Mouse (Mus musculus): ENCODE data around the gene Rsrp1. TPM values are rescaled to one million over a fixed set of nuclear protein-coding genes. Genes with fewer than 3 reads are reported as not detected.

The Rsrp1 gene
- total RNA-seq, 2 experiments from 2014 or later: 256 to 271 TPM

DNA sequence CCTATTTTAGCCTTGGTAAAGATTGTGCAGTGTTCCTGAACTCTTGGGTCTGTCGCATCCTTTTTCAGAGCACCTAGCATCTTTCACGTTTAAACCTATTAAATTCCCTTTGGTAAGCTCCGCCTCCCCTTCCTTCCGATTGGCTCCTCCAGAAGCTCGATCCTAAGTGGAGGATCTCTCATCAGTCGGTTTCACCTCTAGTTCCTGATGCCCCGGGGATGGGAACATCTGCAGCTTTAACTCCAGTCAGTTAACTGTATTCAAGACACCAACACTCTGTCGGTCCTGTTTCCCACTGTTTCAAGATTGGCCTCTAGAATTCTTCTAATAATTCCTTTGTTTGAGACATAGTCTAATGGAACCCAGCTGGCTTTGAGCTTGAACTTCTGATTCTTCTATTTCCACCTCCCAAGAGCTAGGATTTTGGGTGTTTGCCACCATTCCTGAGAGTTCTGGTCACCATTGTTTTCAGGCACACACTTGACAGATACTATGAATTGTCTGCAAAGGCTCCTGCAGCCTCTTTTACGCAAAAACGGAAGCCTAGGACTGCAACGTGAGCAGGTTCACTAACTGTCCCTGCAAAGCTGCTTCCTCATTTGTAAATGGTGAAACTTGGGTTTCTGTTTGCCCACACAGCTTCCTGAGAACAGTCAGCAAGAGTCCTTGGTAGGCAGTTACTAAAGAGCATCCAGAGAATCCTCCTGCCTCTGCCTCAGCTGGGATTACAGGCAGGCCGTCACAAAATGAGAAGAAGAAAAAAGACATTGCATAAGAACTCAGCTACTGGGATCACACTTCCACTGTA lies 3.5 kb upstream of the Rsrp1 start:
- intact Hi-C loops (cut with DNase I): no loop called here
- no peak for DNase-seq (ENCODE audit: extremely low spot score in 1 of 2, low spot score in 2 of 2)

DNA sequence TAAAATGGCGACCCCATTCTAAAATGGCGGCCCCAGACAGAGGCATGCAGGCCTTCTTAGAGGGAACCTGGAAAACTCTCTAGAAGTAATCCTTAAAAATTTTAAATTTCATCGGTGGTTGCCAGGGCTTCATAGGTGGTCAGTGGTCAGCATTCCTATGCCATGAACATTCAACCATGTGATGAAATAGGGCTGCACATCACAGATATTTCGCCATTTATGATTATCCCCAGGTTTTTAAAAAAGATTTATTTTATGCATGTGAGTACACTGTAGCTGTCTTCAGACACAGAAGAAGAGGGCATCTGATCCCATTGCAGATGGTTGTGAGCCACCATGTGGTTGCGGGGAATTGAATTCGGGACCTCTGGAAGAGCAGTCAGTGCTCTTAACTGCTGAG lies 2.8 kb upstream of the Rsrp1 start:
- no peak for DNase-seq (ENCODE audit: extremely low spot score in 1 of 2, low spot score in 2 of 2)
- intact Hi-C loops (cut with DNase I): no loop called here

DNA sequence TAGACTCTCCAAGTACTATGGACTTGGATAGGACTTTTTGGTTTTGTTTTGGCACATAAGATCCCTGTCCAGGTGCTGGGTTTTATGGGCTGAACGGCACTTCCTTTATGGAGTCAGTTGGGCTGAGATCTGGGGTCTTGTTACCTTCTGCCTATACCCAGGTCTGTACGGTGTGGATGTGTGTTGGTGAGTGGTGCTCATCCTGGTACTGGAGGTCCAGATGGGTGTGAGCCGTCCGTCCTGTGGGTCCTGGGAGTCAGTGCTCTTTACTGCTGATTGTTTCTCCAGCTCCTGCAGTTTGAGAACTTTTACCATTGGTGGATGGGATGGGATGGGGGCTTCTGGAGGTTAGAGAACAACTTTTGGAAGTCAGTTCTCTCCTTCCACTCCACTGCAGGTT lies 1.7 kb upstream of the Rsrp1 start:
- DNase-seq (ENCODE audit: extremely low spot score in 1 of 2, low spot score in 2 of 2): no peak
- intact Hi-C loops (cut with DNase I): no loop called here

DNA sequence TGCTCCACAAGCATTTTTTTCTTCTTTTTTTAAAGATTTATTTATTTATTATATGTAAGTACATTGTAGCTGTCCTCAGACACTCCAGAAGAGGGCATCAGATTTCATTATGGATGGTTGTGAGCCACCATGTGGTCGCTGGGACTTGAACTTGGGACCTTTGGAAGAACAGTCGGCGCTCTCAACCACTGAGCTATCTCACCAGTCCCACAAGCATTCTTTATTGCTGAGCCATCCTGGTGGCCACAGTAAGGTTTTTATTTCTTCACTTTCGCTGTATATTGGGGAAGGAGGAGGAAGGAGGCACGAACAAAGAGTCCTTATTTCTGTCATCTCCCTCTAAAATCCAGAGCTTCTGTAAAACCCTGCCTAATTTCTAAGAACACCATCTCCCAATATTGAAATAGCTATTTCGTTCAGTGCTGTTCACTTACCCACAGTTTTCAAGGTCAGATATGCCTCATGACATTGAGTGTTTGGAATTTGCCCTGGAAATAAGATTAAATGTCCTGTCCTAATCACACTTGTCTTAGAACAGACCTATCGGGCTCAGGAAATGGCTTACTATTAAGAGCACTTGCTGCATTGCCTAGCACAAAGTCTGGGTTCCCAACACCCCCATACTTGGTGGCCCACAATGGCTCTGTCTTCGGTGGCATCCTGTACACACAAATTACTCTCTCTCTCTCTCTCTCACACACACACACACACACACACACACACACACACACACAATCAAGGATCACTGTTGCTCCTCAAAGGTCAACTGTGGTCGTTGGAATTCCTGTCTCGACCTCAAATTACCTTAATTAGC lies 1.1 kb upstream of the Rsrp1 start:
- DNase-seq (ENCODE audit: extremely low spot score in 1 of 2, low spot score in 2 of 2): no peak
- intact Hi-C loops (cut with DNase I): no loop called here

DNA sequence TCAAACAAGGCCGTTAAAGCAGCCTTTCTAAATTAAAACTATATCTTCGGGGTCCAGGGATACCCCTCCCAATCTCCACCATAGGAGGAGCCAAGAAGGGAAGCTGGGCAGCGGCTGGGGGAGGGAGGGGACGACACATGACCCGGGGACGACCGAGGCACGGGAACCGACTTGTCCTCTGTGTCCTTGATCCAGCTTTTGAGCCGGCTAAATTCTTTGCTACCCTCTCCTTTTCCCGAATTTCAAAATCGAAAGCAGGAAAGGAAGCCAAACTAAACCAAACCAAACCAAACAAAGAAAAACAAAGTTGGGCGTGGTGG lies 507 bp upstream of the Rsrp1 start:
- DNase-seq (ENCODE audit: extremely low spot score in 1 of 2, low spot score in 2 of 2): peak; percentile 63 to 86
- intact Hi-C loops (cut with DNase I): no loop called here

DNA sequence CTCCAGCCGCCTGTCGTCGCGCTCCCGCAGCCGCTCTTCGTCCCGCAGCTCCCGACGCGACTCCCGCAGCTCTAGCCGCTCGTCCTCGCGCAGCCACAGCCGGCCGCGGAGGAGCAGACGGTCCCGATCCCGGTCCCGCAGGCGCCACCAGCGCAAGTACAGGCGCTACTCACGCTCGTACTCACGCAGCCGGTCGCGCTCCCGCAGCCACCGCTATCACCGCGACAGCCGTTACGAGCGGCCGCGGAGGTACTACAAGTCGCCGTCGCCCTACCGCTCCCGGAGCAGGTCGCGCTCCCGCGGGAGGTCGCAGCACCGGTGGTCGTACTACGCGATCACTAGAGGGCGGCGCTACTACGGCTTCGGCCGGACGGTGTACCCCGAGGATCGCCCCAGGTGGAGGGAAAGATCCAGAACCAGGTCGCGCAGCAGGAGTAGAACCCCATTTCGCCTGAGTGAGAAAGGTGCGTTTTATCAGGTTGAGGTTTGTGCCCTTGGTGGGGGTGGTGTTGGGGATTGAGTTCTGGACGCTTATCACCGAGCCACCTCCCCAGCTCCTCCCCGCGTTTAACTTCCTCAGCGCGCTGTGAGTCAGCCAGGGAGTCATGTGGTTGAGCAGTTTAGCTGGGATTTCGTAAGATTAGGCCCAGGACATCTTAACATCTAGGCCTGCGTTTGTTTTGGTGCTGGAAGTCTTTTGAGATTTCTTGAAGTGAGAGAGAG lies 788 bp downstream of the Rsrp1 start:
- intact Hi-C loops (cut with DNase I): no loop called here
- DNase-seq (ENCODE audit: extremely low spot score in 1 of 2, low spot score in 2 of 2): peak in 1 of 2 experiments; percentile 71

DNA sequence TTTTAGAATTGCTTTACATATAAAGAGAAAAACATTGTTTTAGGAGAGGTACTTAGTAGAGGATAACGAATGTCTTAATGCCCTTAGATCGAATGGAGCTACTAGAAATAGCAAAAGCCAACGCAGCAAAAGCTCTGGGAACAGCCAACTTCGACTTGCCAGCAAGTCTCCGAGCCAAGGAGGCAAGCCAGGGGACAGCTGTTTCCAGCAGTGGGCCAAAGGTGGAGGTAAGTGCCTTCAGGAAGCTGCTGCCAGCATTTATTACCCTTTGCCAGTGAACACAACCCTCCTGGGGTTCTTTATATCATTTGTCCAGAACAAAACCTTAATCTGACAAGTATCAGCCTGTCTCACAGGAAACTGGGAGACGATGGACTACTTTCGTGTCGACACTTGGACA lies 1.8 kb downstream of the Rsrp1 start:
- intact Hi-C loops (cut with DNase I): no loop called here
- DNase-seq (ENCODE audit: extremely low spot score in 1 of 2, low spot score in 2 of 2): no peak

DNA sequence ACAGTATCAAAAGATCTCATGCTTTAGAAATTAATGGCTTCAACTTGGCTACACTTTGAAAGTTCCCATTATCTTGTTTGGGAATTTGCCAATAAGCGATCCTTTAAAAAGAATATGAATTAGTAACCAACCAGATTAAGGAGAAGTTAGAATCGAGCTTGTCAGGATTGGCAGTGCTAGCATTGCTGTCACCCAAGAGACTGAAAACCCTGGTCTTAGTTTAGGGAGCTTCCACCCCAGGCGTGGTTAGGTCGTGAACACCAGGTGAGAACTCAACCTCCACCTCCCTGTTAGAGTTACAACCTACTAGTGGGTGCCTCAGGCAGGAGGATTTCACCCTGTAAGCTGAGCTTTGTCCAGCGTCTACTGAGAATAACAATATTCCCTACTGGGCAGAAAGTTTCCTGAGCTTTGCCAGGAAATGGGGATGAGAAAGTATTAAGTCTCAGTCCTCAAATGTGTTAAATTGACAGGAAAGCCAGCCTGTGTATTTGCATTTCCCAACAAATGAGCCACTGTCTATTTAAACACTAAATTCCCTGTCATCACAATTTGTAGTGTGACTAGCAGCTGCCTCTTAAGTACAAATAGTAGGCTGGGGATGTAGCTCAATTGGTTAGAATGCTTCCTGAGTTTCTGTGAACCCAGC lies 4.5 kb downstream of the Rsrp1 start:
- intact Hi-C loops (cut with DNase I): no loop called here
- no peak for DNase-seq (ENCODE audit: extremely low spot score in 1 of 2, low spot score in 2 of 2)

DNA sequence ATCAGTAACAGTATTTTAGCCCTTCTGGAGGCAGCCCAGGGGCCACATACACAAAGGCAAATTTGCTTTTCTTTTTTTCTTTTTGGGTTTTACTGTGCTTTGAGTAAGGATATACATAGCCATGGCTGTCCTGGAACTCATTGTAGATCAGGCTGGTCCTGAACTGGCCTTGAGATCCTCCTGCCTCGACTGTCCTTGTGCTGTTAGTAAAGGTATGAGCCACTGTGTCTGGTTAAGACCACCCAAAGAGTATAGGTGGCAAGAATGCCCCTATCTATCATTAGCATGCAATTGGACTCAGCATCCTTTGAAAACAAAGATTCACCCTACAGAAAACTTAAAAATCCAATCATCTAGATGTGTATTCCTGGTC lies 5.1 kb downstream of the Rsrp1 start:
- intact Hi-C loops (cut with DNase I): no loop called here

DNA sequence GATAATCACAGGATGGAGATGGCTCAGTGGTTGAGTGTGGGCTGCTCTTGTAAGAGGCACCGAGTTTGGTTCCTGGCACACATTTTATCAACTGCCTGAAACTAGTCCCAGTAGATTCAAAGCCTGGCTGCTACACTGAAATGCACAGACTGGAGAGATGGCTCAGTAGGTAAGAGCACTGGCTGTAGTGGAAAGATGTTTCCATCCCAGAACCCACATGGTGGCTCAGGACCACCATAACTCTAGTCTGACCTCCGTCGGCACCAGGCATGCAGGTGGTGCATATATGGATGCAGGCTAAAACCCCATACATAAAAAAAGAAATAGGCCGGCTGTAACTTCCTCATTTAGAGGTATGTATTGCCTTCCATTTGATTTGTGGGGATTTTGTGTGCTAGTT lies 6.1 kb downstream of the Rsrp1 start:
- DNase-seq (ENCODE audit: extremely low spot score in 1 of 2, low spot score in 2 of 2): no peak

More for the DNA sequence above, 5.1 kb downstream of the Rsrp1 start:
- DNase-seq (ENCODE audit: extremely low spot score in 1 of 2, low spot score in 2 of 2): no peak

DNA sequence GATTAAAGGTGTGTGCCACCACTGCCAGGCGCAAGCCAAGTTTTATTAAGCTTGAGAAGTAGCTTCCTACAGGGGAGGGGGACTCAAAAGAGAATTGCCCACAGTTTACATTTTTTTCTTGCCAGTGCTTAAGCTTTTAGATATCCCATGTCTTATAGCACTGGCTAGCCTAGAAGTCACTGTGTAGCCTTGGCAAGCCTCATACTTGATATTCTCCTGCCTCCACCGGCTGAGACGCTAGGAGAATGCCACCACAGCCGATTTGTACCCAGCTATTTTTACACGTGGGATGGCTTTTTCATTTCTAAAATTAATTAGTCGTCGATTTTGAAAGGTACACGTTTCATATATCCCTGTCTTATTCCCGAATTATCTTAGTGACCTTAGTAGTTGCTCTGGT lies 6.8 kb downstream of the Rsrp1 start:
- intact Hi-C loops (cut with DNase I): loop anchor here (5.0 kb wide), 1 partner anchor 402 kb away; no protein-coding TSS in a partner anchor

More for the DNA sequence above, 6.1 kb downstream of the Rsrp1 start:
- intact Hi-C loops (cut with DNase I): no loop called here

DNA sequence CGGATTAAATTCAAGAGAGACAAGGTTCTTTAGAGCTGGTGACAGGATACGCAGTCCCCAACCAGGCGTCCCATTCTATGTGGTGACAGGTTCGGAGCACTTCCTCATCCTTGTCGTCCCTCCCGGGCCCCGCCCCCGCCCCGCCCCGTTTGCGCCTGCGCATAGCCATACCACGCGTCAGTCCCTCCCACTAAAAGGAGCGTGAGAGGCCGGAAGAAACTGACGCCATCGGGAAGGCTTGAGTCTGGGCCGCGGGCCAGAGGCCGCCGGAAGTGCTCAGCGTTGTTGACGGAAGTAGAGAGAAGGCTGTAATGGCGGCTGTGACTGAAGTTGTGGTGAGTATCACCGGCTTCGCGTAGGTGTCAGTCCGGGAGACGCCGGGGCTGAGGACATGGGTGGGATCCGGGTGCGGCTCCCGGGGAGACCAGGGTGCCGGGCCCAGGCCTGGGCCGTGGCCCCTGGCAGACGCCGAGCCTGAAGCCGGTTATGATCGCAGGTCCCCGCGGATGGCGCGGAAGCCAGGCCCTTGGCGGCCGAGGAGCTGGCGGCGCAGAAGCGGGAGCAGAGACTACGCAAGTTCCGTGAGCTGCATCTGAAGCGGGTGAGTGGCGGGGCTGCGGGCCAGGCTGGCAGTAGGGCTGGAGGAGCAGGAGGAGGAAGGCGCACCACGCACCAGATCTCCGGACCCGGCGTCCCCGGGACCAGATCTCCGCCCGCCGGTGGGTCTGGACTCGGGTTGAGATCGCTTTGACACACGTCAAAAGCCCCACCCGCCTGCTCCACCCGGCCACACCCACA lies 7.5 kb downstream of the Rsrp1 start, which contains the start of gene Syf2:
TSS of gene Syf2 (plus strand) at position 215 of the 798 bp plus-strand sequence.
- intact Hi-C loops (cut with DNase I): loop anchor here (5.0 kb wide), 1 partner anchor 401 kb away; no protein-coding TSS in a partner anchor

More for the DNA sequence above, 6.8 kb downstream of the Rsrp1 start:
- DNase-seq (ENCODE audit: extremely low spot score in 1 of 2, low spot score in 2 of 2): no peak

DNA sequence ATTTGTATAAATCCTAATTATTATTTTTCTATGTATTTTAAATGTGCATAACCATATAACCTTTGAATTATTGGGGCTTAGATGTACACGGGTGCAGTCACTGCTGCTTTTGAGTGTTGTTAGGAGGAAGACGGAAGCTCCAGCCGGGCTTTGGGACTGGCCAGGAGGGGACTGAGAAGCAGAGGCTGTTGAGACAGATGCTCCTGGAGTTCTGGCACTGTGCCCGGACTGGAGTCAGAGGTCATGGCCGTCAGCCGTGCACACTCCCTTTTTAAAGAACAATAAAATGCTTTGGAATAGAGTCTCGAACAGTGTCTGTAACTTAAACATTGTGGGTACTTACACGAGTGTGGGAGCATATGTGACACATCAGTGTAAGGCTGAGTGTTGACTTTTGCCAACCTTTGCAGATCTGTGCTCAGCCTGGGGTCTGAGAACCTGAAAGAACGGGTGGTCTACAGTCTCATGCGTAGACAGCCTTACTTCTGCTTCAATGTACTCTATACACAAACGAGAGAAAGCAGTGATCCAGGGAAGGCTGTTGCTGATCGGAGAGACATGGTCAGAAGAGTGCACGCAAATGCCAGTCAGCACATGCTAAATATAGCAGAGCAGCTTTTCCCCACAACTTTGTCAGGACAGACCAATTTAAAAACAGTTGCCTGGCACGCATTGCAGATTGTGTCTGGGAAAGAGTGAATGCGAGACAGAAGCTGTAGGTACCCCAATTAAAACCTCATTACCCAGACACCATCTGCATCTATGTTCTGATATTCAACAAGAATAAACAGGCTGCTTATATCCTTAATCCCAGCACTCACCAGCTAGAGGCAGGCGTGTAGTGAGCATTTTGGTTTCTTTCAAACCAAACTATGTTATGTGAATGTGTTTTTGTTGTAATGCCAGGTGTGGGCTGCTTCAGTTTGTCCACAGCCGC lies 14.1 kb downstream of the Rsrp1 start:
- peak in 1 of 2 experiments; percentile 59 for DNase-seq (ENCODE audit: extremely low spot score in 1 of 2, low spot score in 2 of 2)
- intact Hi-C loops (cut with DNase I): no loop called here

More for the DNA sequence above, 7.5 kb downstream of the Rsrp1 start, which contains the start of gene Syf2:
- peak; percentile 96 for DNase-seq (ENCODE audit: extremely low spot score in 1 of 2, low spot score in 2 of 2)

DNA sequence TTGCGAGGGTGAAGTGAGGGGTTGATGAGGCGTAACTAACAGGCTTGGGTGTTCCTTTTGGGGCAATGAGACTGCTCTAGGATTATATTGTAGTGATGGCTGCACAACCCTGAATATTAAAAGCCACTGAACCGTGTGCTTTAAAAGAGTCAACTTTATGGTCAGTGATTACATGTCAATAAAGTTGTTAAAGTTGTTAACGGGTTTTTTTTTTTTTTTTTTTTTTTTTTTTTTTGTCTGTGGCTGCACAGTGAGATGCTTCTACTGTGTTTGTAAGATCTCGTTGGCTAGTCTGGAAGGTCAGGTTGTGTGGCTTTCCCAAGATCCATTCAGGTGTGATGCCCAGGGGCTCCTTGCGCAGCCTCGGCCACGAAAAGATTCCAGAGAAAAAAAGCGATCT lies 16.5 kb downstream of the Rsrp1 start:
- intact Hi-C loops (cut with DNase I): no loop called here
- DNase-seq (ENCODE audit: extremely low spot score in 1 of 2, low spot score in 2 of 2): no peak

DNA sequence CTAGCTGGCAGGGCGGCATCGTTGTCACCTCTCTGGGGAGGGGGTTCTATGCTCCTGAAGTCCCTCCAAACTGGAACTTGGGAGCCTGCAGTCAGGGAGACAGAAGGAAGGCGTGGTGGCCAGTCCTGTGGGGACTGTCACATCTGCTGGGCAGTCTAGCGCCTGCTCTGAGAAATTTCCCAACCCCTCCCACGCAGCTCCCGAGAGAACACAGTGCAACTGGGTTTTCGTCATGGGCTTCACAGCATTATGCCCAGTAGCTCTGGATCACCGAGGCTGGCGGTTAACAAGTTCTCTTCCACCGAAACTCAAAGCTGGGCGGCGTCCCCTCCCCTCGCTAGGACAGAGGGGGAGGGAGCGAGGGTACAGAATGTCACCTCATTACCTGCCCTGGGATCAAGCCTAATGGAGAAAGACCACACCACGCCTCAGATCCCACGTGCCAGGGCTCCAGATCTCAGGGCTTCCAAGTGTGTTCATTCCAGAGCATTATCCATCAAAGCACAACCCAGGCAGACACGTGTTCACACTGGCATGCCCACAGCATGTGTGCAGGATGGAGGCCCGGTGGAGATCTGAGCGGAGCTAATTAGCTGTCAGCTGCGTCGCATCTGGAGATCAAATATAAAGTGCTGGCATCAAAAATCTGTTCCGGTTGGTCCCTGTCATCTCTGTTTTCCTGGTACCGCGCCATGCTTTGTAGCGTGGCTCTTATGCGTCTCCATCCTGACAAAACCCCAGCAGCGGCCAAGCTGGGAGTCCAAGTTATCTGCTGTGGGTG lies 20.6 kb downstream of the Rsrp1 start:
- peak in 1 of 2 experiments; percentile 55 for DNase-seq (ENCODE audit: extremely low spot score in 1 of 2, low spot score in 2 of 2)

DNA sequence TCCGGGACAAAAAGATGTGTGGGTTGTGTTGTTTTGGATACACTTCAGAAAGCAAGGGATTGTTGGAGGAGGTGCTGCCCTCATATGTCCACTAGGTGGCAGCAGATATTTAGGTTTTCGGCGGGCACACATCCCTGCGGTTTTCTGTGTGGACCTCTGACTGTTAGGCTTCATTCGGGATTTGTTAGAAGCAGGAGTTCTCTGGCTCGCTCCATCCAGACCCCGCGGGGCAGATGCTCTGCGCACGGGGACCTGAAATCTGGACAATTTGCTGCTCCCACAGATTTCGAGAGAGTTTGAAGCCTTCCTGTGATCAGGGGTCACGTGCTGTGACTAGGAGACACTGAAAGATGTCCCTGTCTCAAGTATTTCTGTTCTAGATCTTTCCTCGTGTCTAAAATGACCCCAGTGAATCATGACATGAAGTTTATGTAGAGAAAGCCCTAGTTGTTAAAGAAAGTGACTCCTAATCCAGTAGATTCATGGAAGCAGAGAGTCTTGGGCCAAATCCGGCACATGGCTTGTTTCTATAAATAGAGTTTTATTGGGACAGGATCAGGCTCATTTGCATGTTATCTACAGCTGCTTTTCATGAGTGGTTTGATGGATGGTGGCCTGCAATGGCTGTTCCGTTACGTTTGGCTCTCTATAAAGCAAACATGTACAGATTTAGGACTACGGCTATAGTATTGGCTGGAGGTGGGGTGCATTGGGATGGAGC lies 22.8 kb downstream of the Rsrp1 start:
- peak; percentile 73 to 76 for DNase-seq (ENCODE audit: extremely low spot score in 1 of 2, low spot score in 2 of 2)
- intact Hi-C loops (cut with DNase I): loop anchor here (5.0 kb wide), 1 partner anchor 376 kb away; no protein-coding TSS in a partner anchor

More for the DNA sequence above, 20.6 kb downstream of the Rsrp1 start:
- intact Hi-C loops (cut with DNase I): loop anchor here (2.0 kb wide), 1 partner anchor 263 kb away; no protein-coding TSS in a partner anchor
